Mouse (Mus musculus) megakaryocyte, embryonic 14.5 days (primary cell): Measurements from ENCODE around the gene BC017158.

Source experiments
- FLI1 ChIP-seq: IDR thresholded peaks from 2 replicates; pipeline ENCODE4 v1.6.1; 2012; ENCODE audit warnings: low read length, inconsistent platforms, mixed read lengths
- GATA1 ChIP-seq: IDR thresholded peaks from 3 replicates; pipeline ENCODE4 v1.6.1; 2012; ENCODE audit warnings: mixed read lengths, low read length, inconsistent platforms, borderline replicate concordance

GRCm38 (mm10) chr7:128235481-128235880 is 62.5 kb downstream of the BC017158 start:
- TF ChIP-seq GATA1 (no peak), FLI1 (no peak)
